13 mouse cellular contexts compared by ENCODE assay signal in genomic region chr17:14249595-14249994, GRCm38 (mm10). TPM values are rescaled to one million over a fixed set of nuclear protein-coding genes. Genes with fewer than 3 reads are reported as not detected.
DNase-seq lines count a peak whose midpoint lies in the region; ATAC-seq and TF ChIP-seq lines count a peak whose summit lies in the region.
"Had no signal": no experiment of that assay in that cellular context is flagged by ENCODE, and none has a peak within 500 bp of the region (broad histone marks: within the 10 kb centered on the region; RNA-seq: fewer than 3 reads in every experiment).

No protein-coding gene starts in this region.

- H3K9me3 ChIP-seq in heart, embryonic 10.5 days = no peaks in the 10 kb centered on the region
- H3K9me3 ChIP-seq in intestine, postnatal 0 days (ENCODE audit: control insufficient read depth) = no peaks in the 10 kb centered on the region
- H3K9me3 ChIP-seq: embryonic facial prominence, embryonic 13.5 days had no signal

- TF ChIP-seq CTCF in intestine, postnatal 0 days (IDR thresholded peaks at IDR 0.05; ENCODE audit: low read depth) = no peak
- TF ChIP-seq CTCF in kidney, adult 2 months (conservative IDR thresholded peaks at IDR 0.05; ENCODE audit: insufficient read depth, insufficient read length, low read depth, low read length) = no peak

- no peak overlapping the region for H3ac ChIP-seq in myocyte (ENCODE audit: control insufficient read depth, insufficient read length)

- peaks cover 68% of the 10 kb centered on the region for H3K27me3 ChIP-seq in heart, embryonic 10.5 days (ENCODE audit: insufficient read depth, poor library complexity, severe bottlenecking)
- no peaks in the 10 kb centered on the region for H3K27me3 ChIP-seq in intestine, postnatal 0 days (replicated peaks; ENCODE audit: control insufficient read depth, insufficient read depth, low read length)
- no peaks in the 10 kb centered on the region for H3K27me3 ChIP-seq in myocyte (ENCODE audit: control insufficient read depth, insufficient read depth, insufficient read length)
- H3K27me3 ChIP-seq in kidney, adult 2 months (replicated peaks; ENCODE audit: control insufficient read depth, insufficient read depth, low read length) = no peaks in the 10 kb centered on the region
- H3K27me3 ChIP-seq: embryonic facial prominence, embryonic 13.5 days had no signal

- no peak for TF ChIP-seq POLR2A in myocyte (IDR thresholded peaks at IDR 0.05; ENCODE audit: insufficient read length, low read depth)
- TF ChIP-seq POLR2A in kidney, adult 2 months (IDR thresholded peaks at IDR 0.05; ENCODE audit: low read depth, low read length) = no peak

- ATAC-seq in intestine, postnatal 0 days = peak; percentile 42
- ATAC-seq: activated CD4-positive, CD25-positive, alpha-beta regulatory T cell, adult 4 months; inflammation-experienced regulatory T-cells, adult 6 months had no signal

- no peaks in the 10 kb centered on the region for H3K79me2 ChIP-seq in myocyte (ENCODE audit: control insufficient read depth, insufficient read depth)

- WGBS in heart, embryonic 10.5 days = 30% methylated on average over 4 of the region's 4 CpGs
- WGBS in intestine, postnatal 0 days = 43% methylated on average over 4 of the region's 4 CpGs
- WGBS in kidney, adult 2 months = 62% methylated on average over 4 of the region's 4 CpGs

- H3K4me3 ChIP-seq in heart, embryonic 10.5 days = no peak overlapping the region
- H3K4me3 ChIP-seq in intestine, postnatal 0 days (ENCODE audit: low read depth, low read length) = no peak overlapping the region
- no peak overlapping the region for H3K4me3 ChIP-seq in myocyte
- no peak overlapping the region for H3K4me3 ChIP-seq in kidney, adult 2 months (ENCODE audit: insufficient read depth, low read depth, low read length)
- H3K4me3 ChIP-seq: embryonic facial prominence, embryonic 13.5 days had no signal

- no peaks in the 10 kb centered on the region for H3K36me3 ChIP-seq in heart, embryonic 10.5 days
- H3K36me3 ChIP-seq in intestine, postnatal 0 days (ENCODE audit: control insufficient read depth, insufficient read depth) = no peaks in the 10 kb centered on the region
- no peaks in the 10 kb centered on the region for H3K36me3 ChIP-seq in myocyte (ENCODE audit: control insufficient read depth, insufficient read depth)
- no peaks in the 10 kb centered on the region for H3K36me3 ChIP-seq in kidney, adult 2 months (ENCODE audit: control insufficient read depth, insufficient read depth, low read length)
- H3K36me3 ChIP-seq: embryonic facial prominence, embryonic 13.5 days had no signal

- H3K4me1 ChIP-seq in heart, embryonic 10.5 days = peaks cover 5% of the 10 kb centered on the region
- H3K4me1 ChIP-seq in intestine, postnatal 0 days (replicated peaks; ENCODE audit: control insufficient read depth, insufficient read depth, low read length) = 0 out of 2 replicates have a peak, but pooled peaks cover 7% of the 10 kb centered on the region
- H3K4me1 ChIP-seq in kidney, adult 2 months (ENCODE audit: control insufficient read depth, insufficient read depth, low read length) = no peaks in the 10 kb centered on the region

- H3K27ac ChIP-seq in heart, embryonic 10.5 days = no peak overlapping the region
- no peak overlapping the region for H3K27ac ChIP-seq in intestine, postnatal 0 days (ENCODE audit: low read depth, low read length)
- H3K27ac ChIP-seq in kidney, adult 2 months (ENCODE audit: insufficient read depth, low read depth, low read length) = no peak overlapping the region
- H3K27ac ChIP-seq: embryonic facial prominence, embryonic 13.5 days had no signal

- peak; percentile 97 for DNase-seq in heart, adult 11 months
- DNase-seq in heart, embryonic 10.5 days (ENCODE audit: low spot score) = no peak
- peak; percentile 19 for DNase-seq in right cerebral cortex, adult 18-20 months
- no peak for DNase-seq in right cerebral cortex, postnatal 10 days (ENCODE audit: low spot score in 2 of 2)
- no peak for DNase-seq in cerebellum, adult 9-10 months
- no peak for DNase-seq in kidney, adult 2 months
- DNase-seq: cerebellum, postnatal 14 days; retina, postnatal 1 day had no signal

- no peak overlapping the region for H3K4me2 ChIP-seq in intestine, postnatal 0 days (replicated peaks; ENCODE audit: low read depth)
- peak overlapping the region; percentile 27 for H3K4me2 ChIP-seq in myocyte (ENCODE audit: low read depth)
- H3K4me2 ChIP-seq: embryonic facial prominence, embryonic 13.5 days had no signal

- no peak overlapping the region for H3K9ac ChIP-seq in intestine, postnatal 0 days (ENCODE audit: low read depth, low read length)
- H3K9ac ChIP-seq: embryonic facial prominence, embryonic 13.5 days had no signal

TF ChIP-seq in myocyte, 11 proteins besides CTCF, POLR2A, EP300 and RAD21:
- TF ChIP-seq SRF (IDR thresholded peaks at IDR 0.05; ENCODE audit: control insufficient read depth, insufficient read length, low read depth) = no peak
- TF ChIP-seq TCF3 (IDR thresholded peaks at IDR 0.05; ENCODE audit: insufficient read length, low read depth) = peak; percentile 77
- TF ChIP-seq MAX (IDR thresholded peaks at IDR 0.05; ENCODE audit: low read depth) = no peak
- peak; percentile 70 for TF ChIP-seq TCF12 (IDR thresholded peaks at IDR 0.05; ENCODE audit: insufficient read depth, poor library complexity, severe bottlenecking)
- peak; percentile 77; the same call in 1 of the 2 replicates for TF ChIP-seq CEBPB (IDR thresholded peaks at IDR 0.05; ENCODE audit: insufficient read depth, poor library complexity, severe bottlenecking)
- TF ChIP-seq USF1 (IDR thresholded peaks at IDR 0.05; ENCODE audit: low read depth) = no peak
- no peak for TF ChIP-seq E2F4 (IDR thresholded peaks at IDR 0.05; ENCODE audit: insufficient read depth)
- TF ChIP-seq MYOG (IDR thresholded peaks at IDR 0.05; ENCODE audit: control insufficient read depth in 1 of 3, insufficient read depth in 1 of 3, insufficient read length in 2 of 3, low read depth in 2 of 3) = peak; percentile 83 to 98 (median 89)
- peak in 2 of 3 experiments; percentile 86 to 96 for TF ChIP-seq MYOD1 (IDR thresholded peaks at IDR 0.05; ENCODE audit: control insufficient read depth in 1 of 3, insufficient read length in 2 of 3, low read depth in 2 of 3)
- TF ChIP-seq REST (IDR thresholded peaks at IDR 0.05; ENCODE audit: insufficient read depth, insufficient read length) = no peak
- TF ChIP-seq POLR2AphosphoS2 (IDR thresholded peaks at IDR 0.05; ENCODE audit: insufficient read length, low read depth) = no peak

RNA-seq across cellular contexts. Expression of gene Smoc2, which starts 29.7 kb away (rescaled TPM):
- 9.6 and 31.5 TPM in 2 replicates for polyA plus RNA-seq in heart, embryonic 10.5 days (2016; fragmentation: Nextera tagmentation; extraction: Ambion mirVana)
- polyA plus RNA-seq in intestine, postnatal 0 days (2015; fragmentation: Nextera tagmentation; extraction: Ambion mirVana) = 62.7 and 63.4 TPM in 2 replicates
- polyA plus RNA-seq in myocyte (2012; fragmentation: generic; extraction: Trizol) = 12.6 TPM
- 33.4 and 40.2 TPM in 2 replicates for polyA plus RNA-seq in kidney, adult 2 months (2012; rRNA removed)
- polyA plus RNA-seq: activated CD4-positive, CD25-positive, alpha-beta regulatory T cell, adult 4 months had no signal

RNA-seq across cellular contexts. Expression of gene Dact2, which starts 45.5 kb away (rescaled TPM):
- 0.59 and 1.4 TPM in 2 replicates for polyA plus RNA-seq in heart, embryonic 10.5 days (2016; fragmentation: Nextera tagmentation; extraction: Ambion mirVana)
- 6.2 and 7.8 TPM in 2 replicates for polyA plus RNA-seq in intestine, postnatal 0 days (2015; fragmentation: Nextera tagmentation; extraction: Ambion mirVana)
- 0.95 TPM for polyA plus RNA-seq in myocyte (2012; fragmentation: generic; extraction: Trizol)
- 23.3 and 24.2 TPM in 2 replicates for polyA plus RNA-seq in kidney, adult 2 months (2012; rRNA removed)
- polyA plus RNA-seq: activated CD4-positive, CD25-positive, alpha-beta regulatory T cell, adult 4 months had no signal

Comparison
In these comparisons a context has a peak if more than half of its experiments do, and no peak if none do; other contexts are left out.
1. DNase-seq: peak in heart, adult 11 months (single experiment) and right cerebral cortex, adult 18-20 months (single experiment); none in heart, embryonic 10.5 days (single experiment), right cerebral cortex, postnatal 10 days (0 of 2), cerebellum, adult 9-10 months (single experiment) and kidney, adult 2 months (single experiment).